Mouse (Mus musculus): Measurements from ENCODE around the gene Dlx6.

GRCm38 (mm10) chr6:6914849-6915525, 51.9 kb downstream of the Dlx6 start:
- no peak for TF ChIP-seq POLR2A (IDR thresholded peaks at IDR 0.05; ENCODE audit: control insufficient read depth, low read depth, low read length)
- no peak for TF ChIP-seq CTCF (IDR thresholded peaks at IDR 0.05; ENCODE audit: control insufficient read depth, insufficient read depth, insufficient replicate concordance, low read depth, low read length)
